Mouse (Mus musculus): ENCODE results near the gene Gcnt1. TPM values are rescaled to one million over a fixed set of nuclear protein-coding genes. Genes with fewer than 3 reads are reported as not detected.

The Gcnt1 gene
- polyA plus RNA-seq, 1 experiment: 4.6 TPM

- Histone ChIP-seq H3K4me3 (ENCODE audit: insufficient read depth, low read length) (no peak overlapping the region), H3K27ac (ENCODE audit: insufficient read depth, low read length) (no peak overlapping the region), H3K4me1 (ENCODE audit: control insufficient read depth, insufficient read depth, low read length) (no peaks in the 10 kb centered on the region; the same call in 1 of the 2 replicates)
- TF ChIP-seq CTCF (IDR thresholded peaks at IDR 0.05; ENCODE audit: borderline replicate concordance, insufficient read depth, low read length) (no peak), POLR2A (IDR thresholded peaks at IDR 0.05; ENCODE audit: low read depth, low read length) (no peak)
Measured at GRCm38 (mm10) chr19:17337057-17337679, 35.5 kb downstream of the Gcnt1 start.

GRCm38 (mm10) chr19:17336646-17337045 lies 36.0 kb downstream of the Gcnt1 start:
- Histone ChIP-seq H3K4me3 (ENCODE audit: insufficient read depth, low read length) (no peak overlapping the region), H3K27ac (ENCODE audit: insufficient read depth, low read length) (no peak overlapping the region), H3K4me1 (ENCODE audit: control insufficient read depth, insufficient read depth, low read length) (no peaks in the 10 kb centered on the region; the same call in 1 of the 2 replicates)
- no peak for TF ChIP-seq POLR2A (IDR thresholded peaks at IDR 0.05; ENCODE audit: low read depth, low read length)
- no peak for TF ChIP-seq CTCF (IDR thresholded peaks at IDR 0.05; ENCODE audit: borderline replicate concordance, insufficient read depth, low read length)

- Histone ChIP-seq H3K27ac (ENCODE audit: insufficient read depth, low read length) (no peak overlapping the region), H3K4me3 (ENCODE audit: insufficient read depth, low read length) (no peak overlapping the region), H3K4me1 (ENCODE audit: control insufficient read depth, insufficient read depth, low read length) (no peaks in the 10 kb centered on the region; the same call in 1 of the 2 replicates)
- TF ChIP-seq POLR2A (IDR thresholded peaks at IDR 0.05; ENCODE audit: low read depth, low read length) (no peak), CTCF (IDR thresholded peaks at IDR 0.05; ENCODE audit: borderline replicate concordance, insufficient read depth, low read length) (no peak)
Measured at GRCm38 (mm10) chr19:17334644-17335333, 37.9 kb downstream of the Gcnt1 start.

- H3K4me1 ChIP-seq (ENCODE audit: control insufficient read depth, insufficient read depth, low read length): no peaks in the 10 kb centered on the region
- TF ChIP-seq POLR2A (IDR thresholded peaks at IDR 0.05; ENCODE audit: low read depth, low read length): no peak
- no peak for TF ChIP-seq CTCF (IDR thresholded peaks at IDR 0.05; ENCODE audit: borderline replicate concordance, insufficient read depth, low read length)
- no peak overlapping the region for H3K27ac ChIP-seq (ENCODE audit: insufficient read depth, low read length)
- H3K4me3 ChIP-seq (ENCODE audit: insufficient read depth, low read length): no peak overlapping the region
Measured at GRCm38 (mm10) chr19:17333043-17333442, 39.6 kb downstream of the Gcnt1 start.

GRCm38 (mm10) chr19:17328916-17329315 lies 43.7 kb downstream of the Gcnt1 start:
- Histone ChIP-seq H3K27ac (ENCODE audit: insufficient read depth, low read length) (no peak overlapping the region), H3K4me3 (ENCODE audit: insufficient read depth, low read length) (no peak overlapping the region), H3K4me1 (ENCODE audit: control insufficient read depth, insufficient read depth, low read length) (no peaks in the 10 kb centered on the region)
- TF ChIP-seq CTCF (IDR thresholded peaks at IDR 0.05; ENCODE audit: borderline replicate concordance, insufficient read depth, low read length): no peak
- TF ChIP-seq POLR2A (IDR thresholded peaks at IDR 0.05; ENCODE audit: low read depth, low read length): no peak

- Histone ChIP-seq H3K27ac (ENCODE audit: insufficient read depth, low read length) (no peak overlapping the region), H3K4me1 (ENCODE audit: control insufficient read depth, insufficient read depth, low read length) (no peaks in the 10 kb centered on the region), H3K4me3 (ENCODE audit: insufficient read depth, low read length) (no peak overlapping the region)
- TF ChIP-seq CTCF (IDR thresholded peaks at IDR 0.05; ENCODE audit: borderline replicate concordance, insufficient read depth, low read length) (no peak), POLR2A (IDR thresholded peaks at IDR 0.05; ENCODE audit: low read depth, low read length) (no peak)
Measured at GRCm38 (mm10) chr19:17327881-17328404, 44.7 kb downstream of the Gcnt1 start.

GRCm38 (mm10) chr19:17323689-17324241 lies 48.9 kb downstream of the Gcnt1 start:
- no peak overlapping the region for H3K4me3 ChIP-seq (ENCODE audit: insufficient read depth, low read length)
- H3K4me1 ChIP-seq (ENCODE audit: control insufficient read depth, insufficient read depth, low read length): no peaks in the 10 kb centered on the region
- H3K27ac ChIP-seq (ENCODE audit: insufficient read depth, low read length): no peak overlapping the region
- TF ChIP-seq CTCF (IDR thresholded peaks at IDR 0.05; ENCODE audit: borderline replicate concordance, insufficient read depth, low read length) (no peak), POLR2A (IDR thresholded peaks at IDR 0.05; ENCODE audit: low read depth, low read length) (no peak)

GRCm38 (mm10) chr19:17323006-17323688 lies 49.5 kb downstream of the Gcnt1 start:
- H3K4me3 ChIP-seq (ENCODE audit: insufficient read depth, low read length): no peak overlapping the region
- no peak overlapping the region for H3K27ac ChIP-seq (ENCODE audit: insufficient read depth, low read length)
- H3K4me1 ChIP-seq (ENCODE audit: control insufficient read depth, insufficient read depth, low read length): no peaks in the 10 kb centered on the region
- TF ChIP-seq POLR2A (IDR thresholded peaks at IDR 0.05; ENCODE audit: low read depth, low read length): no peak
- no peak for TF ChIP-seq CTCF (IDR thresholded peaks at IDR 0.05; ENCODE audit: borderline replicate concordance, insufficient read depth, low read length)

GRCm38 (mm10) chr19:17319770-17320169 lies 52.9 kb downstream of the Gcnt1 start:
- TF ChIP-seq CTCF (IDR thresholded peaks at IDR 0.05; ENCODE audit: borderline replicate concordance, insufficient read depth, low read length) (no peak), POLR2A (IDR thresholded peaks at IDR 0.05; ENCODE audit: low read depth, low read length) (no peak)
- H3K4me3 ChIP-seq (ENCODE audit: insufficient read depth, low read length): no peak overlapping the region
- no peaks in the 10 kb centered on the region for H3K4me1 ChIP-seq (ENCODE audit: control insufficient read depth, insufficient read depth, low read length)
- no peak overlapping the region for H3K27ac ChIP-seq (ENCODE audit: insufficient read depth, low read length)
